Mouse (Mus musculus): Measurements from ENCODE around the gene Zfp646. TPM values are rescaled to one million over a fixed set of nuclear protein-coding genes. Genes with fewer than 3 reads are reported as not detected.

Gene Zfp646
- polyA plus RNA-seq, 1 experiment from 2014 or later, result 20.2 TPM

GRCm38 (mm10) chr7:127849973-127850875 lies 25.8 kb upstream of the Zfp646 start:
- no peak overlapping the region for H3K4me2 ChIP-seq (replicated peaks; ENCODE audit: low read depth, low read length)
- no peak overlapping the region for H3K4me3 ChIP-seq (ENCODE audit: low read length)
- no peak for ATAC-seq (ENCODE audit: low FRiP score, low TSS enrichment)
- H3K36me3 ChIP-seq (ENCODE audit: control insufficient read depth, insufficient read depth, low read length), result peaks cover 14% of the 10 kb centered on the region; the same call in 1 of the 2 replicates
- 85% methylated on average over 6 of the region's 6 CpGs for WGBS
- no peaks in the 10 kb centered on the region for H3K9me3 ChIP-seq (ENCODE audit: control insufficient read depth, low read length)
- H3K9ac ChIP-seq (ENCODE audit: low read depth, low read length), result no peak overlapping the region
- H3K27me3 ChIP-seq (ENCODE audit: control insufficient read depth, insufficient read depth, low read length), result no peaks in the 10 kb centered on the region
- H3K27ac ChIP-seq (ENCODE audit: low read depth, low read length), result no peak overlapping the region
- no peaks in the 10 kb centered on the region for H3K4me1 ChIP-seq (ENCODE audit: control insufficient read depth, insufficient read depth, low read length)

GRCm38 (mm10) chr7:127850906-127851305 lies 25.1 kb upstream of the Zfp646 start:
- no peak for ATAC-seq (ENCODE audit: low FRiP score, low TSS enrichment)
- no peaks in the 10 kb centered on the region for H3K4me1 ChIP-seq (ENCODE audit: control insufficient read depth, insufficient read depth, low read length)
- no peak overlapping the region for H3K27ac ChIP-seq (ENCODE audit: low read depth, low read length)
- no peaks in the 10 kb centered on the region for H3K27me3 ChIP-seq (ENCODE audit: control insufficient read depth, insufficient read depth, low read length)
- no peak overlapping the region for H3K4me3 ChIP-seq (ENCODE audit: low read length)
- WGBS, result 62% methylated on average over 5 of the region's 5 CpGs
- no peaks in the 10 kb centered on the region for H3K9me3 ChIP-seq (ENCODE audit: control insufficient read depth, low read length)
- H3K36me3 ChIP-seq (ENCODE audit: control insufficient read depth, insufficient read depth, low read length), result peaks cover 11% of the 10 kb centered on the region; the same call in 1 of the 2 replicates
- no peak overlapping the region for H3K4me2 ChIP-seq (replicated peaks; ENCODE audit: low read depth, low read length)
- H3K9ac ChIP-seq (ENCODE audit: low read depth, low read length), result no peak overlapping the region

- no peak overlapping the region for H3K4me3 ChIP-seq (ENCODE audit: low read length)
- no peaks in the 10 kb centered on the region for H3K27me3 ChIP-seq (ENCODE audit: control insufficient read depth, insufficient read depth, low read length)
- H3K27ac ChIP-seq (ENCODE audit: low read depth, low read length), result no peak overlapping the region
- H3K36me3 ChIP-seq (ENCODE audit: control insufficient read depth, insufficient read depth, low read length), result no peaks in the 10 kb centered on the region
- 90% methylated on average over 6 of the region's 6 CpGs for WGBS
- ATAC-seq (ENCODE audit: low FRiP score, low TSS enrichment), result no peak
- no peaks in the 10 kb centered on the region for H3K9me3 ChIP-seq (ENCODE audit: control insufficient read depth, low read length)
- no peaks in the 10 kb centered on the region for H3K4me1 ChIP-seq (ENCODE audit: control insufficient read depth, insufficient read depth, low read length)
- no peak overlapping the region for H3K4me2 ChIP-seq (replicated peaks; ENCODE audit: low read depth, low read length)
- no peak overlapping the region for H3K9ac ChIP-seq (ENCODE audit: low read depth, low read length)
Observed at GRCm38 (mm10) chr7:127858258-127858657, 17.8 kb upstream of the Zfp646 start.

- no peaks in the 10 kb centered on the region for H3K27me3 ChIP-seq (ENCODE audit: control insufficient read depth, insufficient read depth, low read length)
- peaks cover 39% of the 10 kb centered on the region for H3K36me3 ChIP-seq (ENCODE audit: control insufficient read depth, insufficient read depth, low read length)
- H3K4me1 ChIP-seq (ENCODE audit: control insufficient read depth, insufficient read depth, low read length), result no peaks in the 10 kb centered on the region
- no peak overlapping the region for H3K9ac ChIP-seq (ENCODE audit: low read depth, low read length)
- no peak overlapping the region for H3K4me2 ChIP-seq (replicated peaks; ENCODE audit: low read depth, low read length)
- no peaks in the 10 kb centered on the region for H3K9me3 ChIP-seq (ENCODE audit: control insufficient read depth, low read length)
- no peak overlapping the region for H3K4me3 ChIP-seq (ENCODE audit: low read length)
- no peak overlapping the region for H3K27ac ChIP-seq (ENCODE audit: low read depth, low read length)
- WGBS, result 94% methylated on average over 12 of the region's 12 CpGs
- ATAC-seq (ENCODE audit: low FRiP score, low TSS enrichment), result peak; percentile 32; the same call in 1 of the 2 replicates
Observed at GRCm38 (mm10) chr7:127866434-127866833, 9.6 kb upstream of the Zfp646 start.

GRCm38 (mm10) chr7:127867641-127868040 lies 8.4 kb upstream of the Zfp646 start:
- no peak overlapping the region for H3K27ac ChIP-seq (ENCODE audit: low read depth, low read length)
- H3K4me1 ChIP-seq (ENCODE audit: control insufficient read depth, insufficient read depth, low read length), result no peaks in the 10 kb centered on the region
- H3K36me3 ChIP-seq (ENCODE audit: control insufficient read depth, insufficient read depth, low read length), result peaks cover 42% of the 10 kb centered on the region
- no peak overlapping the region for H3K4me3 ChIP-seq (ENCODE audit: low read length)
- no peaks in the 10 kb centered on the region for H3K9me3 ChIP-seq (ENCODE audit: control insufficient read depth, low read length)
- no peak for ATAC-seq (ENCODE audit: low FRiP score, low TSS enrichment)
- WGBS, result 96% methylated on average over 18 of the region's 18 CpGs
- no peaks in the 10 kb centered on the region for H3K27me3 ChIP-seq (ENCODE audit: control insufficient read depth, insufficient read depth, low read length)
- H3K9ac ChIP-seq (ENCODE audit: low read depth, low read length), result no peak overlapping the region
- H3K4me2 ChIP-seq (replicated peaks; ENCODE audit: low read depth, low read length), result no peak overlapping the region

- ATAC-seq (ENCODE audit: low FRiP score, low TSS enrichment), result no peak
- H3K27ac ChIP-seq (ENCODE audit: low read depth, low read length), result no peak overlapping the region
- H3K9me3 ChIP-seq (ENCODE audit: control insufficient read depth, low read length), result no peaks in the 10 kb centered on the region
- H3K4me1 ChIP-seq (ENCODE audit: control insufficient read depth, insufficient read depth, low read length), result peaks cover 4% of the 10 kb centered on the region; the same call in 1 of the 2 replicates
- H3K4me2 ChIP-seq (replicated peaks; ENCODE audit: low read depth, low read length), result no peak overlapping the region
- no peak overlapping the region for H3K9ac ChIP-seq (ENCODE audit: low read depth, low read length)
- no peaks in the 10 kb centered on the region for H3K27me3 ChIP-seq (ENCODE audit: control insufficient read depth, insufficient read depth, low read length)
- no peak overlapping the region for H3K4me3 ChIP-seq (ENCODE audit: low read length)
- WGBS, result 76% methylated on average over 3 of the region's 3 CpGs
- H3K36me3 ChIP-seq (ENCODE audit: control insufficient read depth, insufficient read depth, low read length), result peaks cover 42% of the 10 kb centered on the region
Observed at GRCm38 (mm10) chr7:127869149-127869810, 6.7 kb upstream of the Zfp646 start.

- H3K27me3 ChIP-seq (ENCODE audit: control insufficient read depth, insufficient read depth, low read length), result no peaks in the 10 kb centered on the region
- no peaks in the 10 kb centered on the region for H3K9me3 ChIP-seq (ENCODE audit: control insufficient read depth, low read length)
- 82% methylated on average over 5 of the region's 5 CpGs for WGBS
- ATAC-seq (ENCODE audit: low FRiP score, low TSS enrichment), result no peak
- H3K27ac ChIP-seq (ENCODE audit: low read depth, low read length), result no peak overlapping the region
- no peak overlapping the region for H3K9ac ChIP-seq (ENCODE audit: low read depth, low read length)
- no peak overlapping the region for H3K4me2 ChIP-seq (replicated peaks; ENCODE audit: low read depth, low read length)
- no peak overlapping the region for H3K4me3 ChIP-seq (ENCODE audit: low read length)
- peaks cover 8% of the 10 kb centered on the region for H3K4me1 ChIP-seq (ENCODE audit: control insufficient read depth, insufficient read depth, low read length)
- peaks cover 35% of the 10 kb centered on the region for H3K36me3 ChIP-seq (ENCODE audit: control insufficient read depth, insufficient read depth, low read length)
Observed at GRCm38 (mm10) chr7:127870136-127870821, 5.7 kb upstream of the Zfp646 start.

- Histone ChIP-seq H3K4me1 (ENCODE audit: control insufficient read depth, insufficient read depth, low read length) (peaks cover 13% of the 10 kb centered on the region), H3K9me3 (ENCODE audit: control insufficient read depth, low read length) (no peaks in the 10 kb centered on the region), H3K27ac (ENCODE audit: low read depth, low read length) (peak overlapping the region; percentile 99), H3K4me3 (ENCODE audit: low read length) (peak overlapping the region; percentile 81), H3K9ac (ENCODE audit: low read depth, low read length) (peak overlapping the region; percentile 97), H3K27me3 (ENCODE audit: control insufficient read depth, insufficient read depth, low read length) (no peaks in the 10 kb centered on the region), H3K36me3 (ENCODE audit: control insufficient read depth, insufficient read depth, low read length) (peaks cover 24% of the 10 kb centered on the region), H3K4me2 (replicated peaks; ENCODE audit: low read depth, low read length) (peak overlapping the region; percentile 51)
- peak; percentile 9 for ATAC-seq (ENCODE audit: low FRiP score, low TSS enrichment)
- WGBS, result 5% methylated on average over 20 of the region's 20 CpGs
Observed at GRCm38 (mm10) chr7:127874812-127875626, 1.0 kb upstream of the Zfp646 start.
